Mouse (Mus musculus) cortical plate, adult 2 months (tissue): ENCODE results near the gene Ap5b1.

Experiments used
- CTCF ChIP-seq: fragments of 200-500 bp; IDR thresholded peaks from 2 replicates; pipeline ENCODE4 v1.5.1; 2011; ENCODE audit warnings: mild to moderate bottlenecking, control low read depth, low read length; ENCODE audit not compliant: insufficient read depth; ENCODE audit errors: extremely low read depth
- POLR2A ChIP-seq: fragments of 200-500 bp; IDR thresholded peaks from 2 replicates; pipeline ENCODE4 v1.6.1; 2011; ENCODE audit warnings: mild to moderate bottlenecking, low read length, control low read depth; ENCODE audit not compliant: insufficient read depth; ENCODE audit errors: extremely low read depth

- TF ChIP-seq CTCF (no peak), POLR2A (no peak)
Observed at GRCm38 (mm10) chr19:5547471-5548056, 20.3 kb upstream of the Ap5b1 start.
